Mouse (Mus musculus) lung, postnatal 10 days (tissue): ENCODE results near the gene 1810046K07Rik.

Experiments
- DNase-seq: peaks from one replicate; pipeline ENCODE4 v3.0.0; 2021

1810046K07Rik gene

DNA sequence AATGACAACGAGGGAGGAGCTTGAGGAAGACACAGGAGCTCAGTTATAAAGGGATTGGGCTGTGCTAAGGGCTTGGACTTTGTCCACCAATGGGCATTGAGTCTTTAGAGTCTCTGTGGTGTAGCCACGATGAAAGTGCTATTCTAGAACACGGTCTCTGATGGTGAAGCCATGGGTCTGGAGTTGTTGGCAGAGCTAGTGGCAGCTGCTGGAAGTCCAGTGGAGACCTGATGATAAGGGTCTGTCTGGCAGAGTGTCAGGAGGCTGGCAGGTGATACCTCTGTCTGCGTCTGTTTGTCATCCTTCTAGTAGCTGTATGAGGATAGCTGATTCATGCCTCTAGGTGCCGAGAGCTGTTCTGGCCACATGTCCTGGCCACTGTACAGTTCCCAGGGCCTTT is 24.7 kb downstream of the 1810046K07Rik start:
- no peak for DNase-seq

DNA sequence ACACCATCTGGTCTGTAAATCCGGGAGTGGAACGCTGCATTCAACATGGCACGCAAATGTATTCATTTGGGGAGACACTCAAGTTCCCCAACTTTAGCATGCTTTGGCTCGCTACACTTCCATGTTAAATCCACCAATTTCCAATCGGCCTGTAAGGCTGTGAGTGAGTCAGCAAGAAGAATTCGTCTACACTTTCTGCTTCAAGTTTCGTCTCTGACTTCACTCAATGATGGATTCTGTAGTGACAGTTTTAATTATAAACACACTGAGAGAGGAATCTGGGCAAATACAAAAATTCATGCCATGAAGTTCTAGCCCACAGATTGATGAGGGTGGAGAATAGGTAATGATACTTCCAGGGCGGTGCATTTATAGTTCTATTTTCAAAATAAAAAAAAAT is 35.2 kb downstream of the 1810046K07Rik start:
- no peak for DNase-seq

DNA sequence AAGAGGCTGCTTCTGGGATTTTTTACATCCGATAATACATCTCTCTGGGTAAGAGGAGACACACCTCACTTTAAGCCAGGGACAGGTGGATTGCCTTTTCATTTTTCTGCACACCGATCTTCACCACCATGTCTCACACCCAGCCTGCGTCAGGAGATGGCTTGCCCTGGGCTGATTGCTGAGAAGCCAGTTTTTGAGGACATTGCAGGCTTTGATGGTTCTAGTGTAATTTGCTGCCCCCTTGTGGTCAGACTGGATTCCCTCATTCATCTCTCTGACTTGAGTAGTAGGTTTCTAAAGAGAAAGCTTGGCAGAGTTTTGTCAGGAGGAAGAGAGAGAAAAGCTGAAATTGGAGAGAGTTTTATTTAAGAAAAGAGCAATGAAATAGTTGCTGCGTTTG is 36.0 kb downstream of the 1810046K07Rik start:
- peak; percentile 90 for DNase-seq

DNA sequence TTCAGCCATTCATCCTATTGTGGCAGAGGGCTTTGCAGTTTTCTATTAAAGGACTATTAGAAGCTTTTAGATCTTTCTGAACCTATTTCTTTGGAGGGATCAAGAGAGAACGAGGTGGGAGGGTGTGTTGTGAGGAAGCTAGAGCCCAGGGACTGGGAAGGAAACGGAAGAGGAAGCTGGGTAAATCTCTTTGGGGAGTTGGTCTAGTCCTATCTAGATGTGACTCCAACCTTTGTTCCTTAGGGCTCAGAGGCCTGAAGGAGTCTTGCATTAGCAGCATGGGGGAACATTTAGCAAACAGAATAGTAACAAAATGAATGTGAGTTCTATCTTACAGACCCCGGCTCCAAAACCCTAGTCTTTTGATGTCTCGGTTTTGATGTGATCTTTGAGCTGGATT is 37.7 kb downstream of the 1810046K07Rik start:
- DNase-seq = no peak

DNA sequence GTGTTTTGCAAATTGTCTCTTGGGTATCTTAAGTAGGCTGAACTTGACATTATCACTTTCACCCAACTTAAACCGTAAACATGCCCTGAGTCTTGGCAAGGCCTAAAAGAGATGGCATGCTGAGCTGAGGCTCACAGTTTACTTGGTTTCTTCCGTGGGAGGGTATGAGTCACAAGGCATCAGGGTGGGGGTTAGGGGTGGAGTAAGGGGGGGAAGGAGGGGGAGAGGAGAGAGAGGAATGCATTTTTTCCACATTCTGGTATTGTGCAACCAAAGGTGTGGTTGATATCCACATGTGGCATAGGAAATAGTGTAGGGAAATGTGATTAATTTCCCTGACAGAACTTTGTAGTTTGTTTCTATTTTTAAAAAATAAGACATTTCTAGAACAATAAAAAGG is 42.6 kb downstream of the 1810046K07Rik start:
- peak; percentile 51 for DNase-seq

DNA sequence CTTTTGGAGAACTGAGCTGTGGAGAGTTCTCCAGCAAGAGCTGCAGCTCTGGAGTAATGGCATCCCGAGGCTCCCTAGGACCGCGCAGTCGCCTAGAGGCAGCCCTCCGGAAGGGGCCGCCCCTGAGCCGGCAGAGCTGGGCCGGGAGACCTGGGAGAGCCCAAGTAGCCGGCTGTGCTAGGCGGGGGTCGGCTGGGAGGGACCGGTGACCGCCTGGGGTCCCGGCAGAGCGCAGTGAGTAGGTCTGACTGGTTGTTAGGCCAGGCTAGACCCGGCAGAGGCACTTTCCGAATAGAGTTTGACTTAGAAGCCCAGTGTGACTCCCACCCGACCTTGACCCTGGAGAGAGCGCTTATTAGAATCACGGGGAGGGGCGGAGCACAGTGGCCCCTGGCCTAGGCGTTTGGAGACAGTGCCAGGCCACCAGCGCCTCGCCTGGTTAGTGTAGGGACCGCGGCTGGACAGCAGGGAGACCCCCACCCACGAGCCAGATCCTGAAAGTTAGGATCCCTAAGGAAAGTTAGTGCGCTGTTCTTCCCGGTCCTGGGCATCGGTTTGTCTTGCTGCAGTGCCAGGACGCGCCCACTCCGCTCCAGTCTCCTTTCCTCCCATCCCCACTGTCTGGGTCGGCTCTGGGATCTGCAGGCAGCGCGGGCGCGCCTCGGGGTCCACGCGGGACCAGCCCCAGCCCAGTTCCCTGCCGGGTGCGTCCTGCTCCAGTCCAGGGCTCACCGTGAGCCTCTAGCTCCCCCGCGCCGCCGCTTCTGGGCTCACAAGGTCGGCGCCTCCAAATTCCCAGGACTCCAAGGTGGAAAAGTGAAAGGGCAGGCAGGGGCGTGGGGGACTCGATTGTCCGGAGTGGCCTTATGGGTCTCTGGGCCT is 50.0 kb downstream of the 1810046K07Rik start, which contains the start of gene Colca2:
TSS of gene Colca2 (minus strand) at position 70 of the 882 bp plus-strand sequence.
- DNase-seq = peak; percentile 93

DNA sequence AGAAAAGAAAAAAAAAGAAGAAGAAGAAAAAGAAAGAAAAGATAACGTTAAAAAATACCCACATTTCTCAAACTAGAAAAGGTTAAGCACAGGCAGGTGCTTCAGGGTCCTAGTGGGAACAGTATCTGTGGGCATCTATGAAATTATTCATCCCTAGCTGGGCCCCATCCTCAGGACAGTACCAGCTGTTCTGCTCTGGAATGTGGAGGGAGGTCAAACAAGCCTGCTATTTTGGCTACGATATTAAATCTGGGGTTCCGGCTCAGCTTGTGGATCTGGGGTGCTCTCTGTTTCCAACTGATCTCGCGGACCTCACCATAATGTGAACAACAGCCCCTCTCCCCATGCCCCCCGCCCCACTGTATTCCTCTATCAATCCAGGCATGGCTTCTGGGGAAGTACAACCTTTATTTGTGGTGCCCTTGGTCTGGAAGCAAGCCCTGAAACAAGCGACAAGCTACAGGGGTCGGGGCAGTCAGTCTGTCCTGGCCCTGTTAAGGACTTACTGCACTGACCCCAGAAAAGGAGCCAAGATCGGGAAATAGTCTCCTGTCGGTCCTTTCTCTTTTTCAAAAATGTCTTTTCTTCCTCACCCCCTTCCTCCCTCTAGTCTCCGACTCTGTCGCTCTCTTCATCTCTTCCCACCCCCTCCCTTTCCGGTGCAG is 50.8 kb downstream of the 1810046K07Rik start:
- peak; percentile 24 for DNase-seq

DNA sequence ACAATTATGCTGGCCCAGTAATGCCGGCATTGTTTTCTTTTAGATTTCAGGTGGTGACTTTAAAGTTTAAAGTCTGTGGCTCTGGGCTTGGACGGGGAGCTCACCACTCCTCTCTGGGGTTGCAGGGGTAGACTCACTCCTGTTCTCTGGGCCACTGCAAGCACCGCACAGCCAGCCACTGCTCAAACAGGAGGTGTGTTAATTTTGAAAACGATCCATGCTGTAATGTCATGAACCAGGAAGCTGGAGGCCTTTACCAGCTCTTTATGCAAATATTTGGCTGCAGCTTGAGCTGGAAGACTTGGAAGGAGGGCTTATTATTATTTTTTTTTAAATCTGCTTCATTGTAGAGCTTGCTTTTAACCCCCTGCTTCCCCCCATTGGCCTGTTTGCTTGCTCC is 54.0 kb downstream of the 1810046K07Rik start:
- DNase-seq = peak; percentile 31

DNA sequence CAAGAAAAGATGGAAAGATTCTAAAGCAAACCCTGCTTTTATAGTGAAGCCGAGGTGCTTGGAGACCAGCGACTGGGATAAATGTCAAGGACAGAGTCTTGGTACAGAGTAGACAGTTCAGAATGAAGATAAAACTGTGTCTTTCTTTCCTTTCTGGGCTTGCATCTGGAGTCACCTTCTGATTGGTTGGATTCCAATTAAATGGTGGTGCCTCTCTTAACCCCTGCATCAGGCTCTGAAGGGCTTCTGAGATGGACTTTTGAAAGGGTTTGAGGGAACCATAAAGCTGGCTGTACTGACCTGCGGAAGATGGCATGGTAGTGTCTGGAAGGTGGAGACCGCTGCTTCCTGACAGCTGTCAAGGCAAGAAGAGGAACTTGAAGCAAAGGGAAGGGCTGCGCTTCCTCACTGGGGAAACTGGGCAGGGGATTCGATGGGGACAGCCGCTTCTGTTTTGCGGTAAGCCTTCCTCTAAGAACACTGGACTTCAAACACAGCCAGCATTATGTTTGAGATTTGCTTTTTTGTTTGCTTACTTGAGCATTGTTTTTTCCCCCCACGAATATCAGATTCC is 55.0 kb downstream of the 1810046K07Rik start:
- DNase-seq = no peak

DNA sequence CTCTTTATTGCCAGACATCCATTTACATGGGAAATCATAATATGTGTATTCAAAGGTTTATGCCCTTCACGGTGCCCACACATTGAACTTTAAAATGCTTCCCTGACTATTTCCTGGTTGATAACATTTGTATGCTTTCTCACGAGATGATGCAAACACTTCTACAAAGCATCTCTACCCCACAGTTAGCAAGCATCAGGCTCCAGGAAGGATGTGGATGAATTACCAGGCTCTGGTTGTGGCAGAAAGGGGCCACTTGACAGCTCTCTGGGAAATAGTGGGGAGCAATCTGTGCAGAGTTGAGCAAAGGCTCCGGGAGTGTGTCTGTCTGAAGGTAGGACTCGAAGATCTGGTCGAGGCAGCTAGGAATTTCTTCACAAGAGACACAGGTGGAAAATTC is 56.6 kb downstream of the 1810046K07Rik start:
- DNase-seq = no peak

DNA sequence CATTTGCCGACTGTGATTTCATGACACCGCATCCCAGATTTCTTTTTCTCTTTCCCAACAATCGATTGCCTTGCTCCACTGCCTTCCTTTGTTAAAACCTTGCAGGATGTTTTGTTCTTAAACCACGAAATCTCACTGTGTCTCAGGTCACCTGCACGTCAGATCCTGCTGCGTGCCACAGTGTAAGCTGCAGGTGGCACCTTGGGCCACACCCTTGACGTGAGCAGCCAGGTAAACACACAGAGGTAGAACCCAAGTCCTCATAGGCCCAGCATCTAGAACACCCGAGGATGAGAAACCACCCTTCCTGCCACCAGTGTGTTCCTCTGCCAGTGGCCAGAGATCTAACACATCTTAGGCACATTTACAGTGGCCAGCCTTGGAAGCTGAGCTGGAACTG is 57.6 kb downstream of the 1810046K07Rik start:
- no peak for DNase-seq

DNA sequence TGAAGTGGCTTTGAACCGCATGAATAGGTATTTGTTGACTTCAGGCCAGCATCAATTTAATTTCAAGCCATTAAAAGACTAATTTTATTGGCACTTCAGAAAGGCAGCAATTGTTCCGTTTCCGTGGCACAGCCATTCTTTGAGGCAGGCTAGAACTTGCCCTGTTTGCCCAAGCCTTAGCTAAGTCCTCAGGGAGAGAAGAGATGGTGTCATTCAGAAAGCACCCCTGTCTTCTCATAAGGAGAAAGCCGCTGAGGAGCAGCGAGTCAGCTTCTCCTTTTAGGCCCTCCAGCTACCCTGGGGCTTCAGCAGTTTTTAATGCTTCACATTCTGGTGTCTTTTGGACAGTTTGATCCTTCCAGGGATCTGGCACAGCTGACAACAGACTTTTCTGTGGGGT is 59.9 kb downstream of the 1810046K07Rik start:
- no peak for DNase-seq

DNA sequence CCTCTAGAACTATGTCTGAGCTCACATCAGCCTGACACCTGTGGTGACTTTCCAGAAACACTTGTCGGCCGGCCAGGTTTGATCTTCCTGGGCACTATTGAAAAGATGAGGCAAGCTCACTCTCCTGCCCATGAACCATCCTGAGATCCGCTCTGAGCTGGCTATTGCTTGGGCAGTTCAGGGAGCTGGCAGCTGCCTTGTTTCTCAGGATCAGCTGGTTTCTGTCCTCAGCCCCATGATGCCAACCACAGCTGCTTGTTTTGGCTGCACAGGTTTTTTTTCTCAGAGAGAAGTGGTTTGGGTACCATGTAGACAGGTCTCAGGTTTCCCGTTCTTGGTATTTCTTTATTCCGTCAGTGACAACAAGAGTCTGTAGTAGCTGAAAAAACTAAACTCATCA is 70.3 kb downstream of the 1810046K07Rik start:
- no peak for DNase-seq

DNA sequence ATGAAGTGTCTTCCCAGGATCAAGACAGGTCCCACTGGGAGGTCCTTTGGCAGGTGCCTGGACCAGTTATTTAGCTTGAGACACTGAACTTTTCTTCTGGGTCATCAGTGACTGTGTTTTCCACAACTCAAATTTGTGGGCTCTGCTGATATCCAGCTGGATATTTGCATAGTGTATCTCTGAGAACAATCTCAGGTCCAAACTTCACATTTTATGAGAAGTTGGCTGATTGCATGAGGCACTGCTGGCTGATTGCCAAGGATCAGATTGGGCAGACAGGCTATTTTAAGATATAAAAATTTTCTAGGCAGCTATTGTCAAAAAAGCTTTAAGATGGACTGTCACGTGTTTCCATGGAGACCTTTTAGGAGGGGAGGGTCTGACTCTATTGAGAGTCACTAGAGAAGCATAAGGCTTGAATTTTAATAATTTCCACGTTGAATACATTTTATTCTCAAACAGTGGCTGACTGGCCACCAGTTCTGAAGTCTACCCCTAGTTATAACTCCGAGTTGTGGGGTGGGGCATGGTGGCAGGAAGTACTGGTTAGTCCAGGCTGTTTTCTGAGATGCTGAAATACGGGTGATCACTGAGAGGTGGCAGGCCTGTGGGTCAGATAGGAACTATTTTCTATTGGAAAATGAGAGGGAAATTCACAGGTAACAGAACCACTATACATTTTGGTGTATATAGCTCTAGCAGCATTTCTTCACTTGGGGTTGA is 71.8 kb downstream of the 1810046K07Rik start:
- no peak for DNase-seq
